Mouse (Mus musculus) intestine, embryonic 15.5 days (tissue): Measurements from ENCODE around the gene Gnat3. TPM values are rescaled to one million over a fixed set of nuclear protein-coding genes. Genes with fewer than 3 reads are reported as not detected.
A peak's percentile ranks its signal among the peaks of the same experiment; 100 is the strongest.

Experiments
- ATAC-seq: fragments of 200-750 bp; cut with Nextera tagmentation; 2 replicates; pipeline ENCODE4 v1.8.0; 2017; ENCODE audit warnings: moderate TSS enrichment, moderate library complexity
- H3K27ac ChIP-seq: fragments of 300-500 bp; sonication (generic); 2 replicates; pipeline ENCODE4 v1.5.1; 2015; ENCODE audit warnings: mild to moderate bottlenecking, inconsistent platforms
- H3K27me3 ChIP-seq: fragments of 300-500 bp; sonication (generic); replicated peaks from 2 replicates; pipeline ENCODE4 v1.6.1; 2015; ENCODE audit warnings: inconsistent platforms
- H3K36me3 ChIP-seq: fragments of 300-500 bp; sonication (generic); 2 replicates; pipeline ENCODE4 v1.6.1; 2015; ENCODE audit warnings: inconsistent platforms
- H3K4me1 ChIP-seq: fragments of 300-500 bp; sonication (generic); replicated peaks from 2 replicates; pipeline ENCODE4 v1.6.1; 2015; ENCODE audit warnings: inconsistent platforms
- H3K4me2 ChIP-seq: fragments of 300-500 bp; sonication (generic); replicated peaks from 2 replicates; pipeline ENCODE4 v1.6.1; 2015; ENCODE audit warnings: mild to moderate bottlenecking, inconsistent platforms
- H3K4me3 ChIP-seq: fragments of 300-500 bp; sonication (generic); replicated peaks from 2 replicates; pipeline ENCODE4 v1.5.1; 2015; ENCODE audit warnings: inconsistent platforms
- H3K9ac ChIP-seq: fragments of 300-500 bp; sonication (generic); 2 replicates; pipeline ENCODE4 v1.6.1; 2015; ENCODE audit warnings: inconsistent platforms
- H3K9me3 ChIP-seq: fragments of 300-500 bp; sonication (generic); 2 replicates; pipeline ENCODE4 v1.6.1; 2016; ENCODE audit warnings: inconsistent platforms
- WGBS: fragments of 180-500 bp; shearing (Covaris S2); methylation state at CpG from one replicate; pipeline ENCODE4 v1.1.7; 2015; 5-methylcytosine and 5-hydroxymethylcytosine counted together
- polyA plus RNA-seq: library from polyadenylated mRNA; unstranded; fragments of >200 nt; fragmentation: Nextera tagmentation; extraction: Ambion mirVana; gene quantifications from 2 replicates; pipeline ENCODE4 v1.2.1, GENCODE M21; 2015

The Gnat3 gene
- polyA plus RNA-seq, 1 experiment from 2014 or later: not detected

DNA sequence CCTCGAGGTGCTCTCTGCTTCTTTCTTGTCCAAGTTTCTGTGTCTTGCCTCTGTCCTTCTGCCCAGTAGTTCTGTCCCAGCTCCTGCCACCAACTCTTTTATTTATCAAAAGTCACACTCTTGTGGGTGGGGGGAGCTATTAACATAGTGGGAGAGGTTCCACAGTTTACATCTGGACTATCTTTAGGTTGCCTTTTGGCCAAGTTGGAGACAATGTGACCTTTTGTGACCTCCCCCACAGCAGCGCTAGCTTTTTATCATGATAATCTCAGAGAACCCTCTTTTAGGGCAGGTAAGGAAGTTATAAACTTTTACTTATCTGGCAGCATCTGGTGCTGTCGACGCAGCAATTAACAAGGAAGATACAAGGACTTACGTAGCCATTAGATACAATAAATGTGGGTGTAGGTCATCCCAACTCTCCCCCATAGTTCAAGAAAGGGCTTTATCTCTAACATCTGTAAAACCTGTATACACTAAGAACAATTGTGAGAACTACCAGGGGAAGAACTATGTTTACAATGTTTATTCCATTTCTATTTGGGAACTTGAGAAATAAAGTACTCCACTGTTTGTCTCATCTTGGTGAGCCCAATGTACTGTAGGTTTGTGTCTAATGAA lies 18.3 kb downstream of the Gnat3 start:
- Histone ChIP-seq H3K4me2 (no peak overlapping the region), H3K27me3 (no peaks in the 10 kb centered on the region), H3K4me3 (no peak overlapping the region), H3K9ac (no peak overlapping the region), H3K27ac (no peak overlapping the region), H3K36me3 (no peaks in the 10 kb centered on the region), H3K4me1 (no peaks in the 10 kb centered on the region), H3K9me3 (no peaks in the 10 kb centered on the region)
- WGBS: 39% methylated on average over 5 of the region's 5 CpGs
- no peak for ATAC-seq

GRCm38 (mm10) chr5:17982770-17983169 lies 20.4 kb downstream of the Gnat3 start:
- 0 out of 2 replicates have a peak, but pooled peaks have one; percentile 39 for ATAC-seq
- Histone ChIP-seq H3K4me1 (no peaks in the 10 kb centered on the region), H3K9me3 (no peaks in the 10 kb centered on the region), H3K27me3 (no peaks in the 10 kb centered on the region), H3K27ac (no peak overlapping the region), H3K4me2 (no peak overlapping the region), H3K36me3 (no peaks in the 10 kb centered on the region), H3K9ac (no peak overlapping the region), H3K4me3 (no peak overlapping the region)
- WGBS: 43% methylated on average over 4 of the region's 4 CpGs

DNA sequence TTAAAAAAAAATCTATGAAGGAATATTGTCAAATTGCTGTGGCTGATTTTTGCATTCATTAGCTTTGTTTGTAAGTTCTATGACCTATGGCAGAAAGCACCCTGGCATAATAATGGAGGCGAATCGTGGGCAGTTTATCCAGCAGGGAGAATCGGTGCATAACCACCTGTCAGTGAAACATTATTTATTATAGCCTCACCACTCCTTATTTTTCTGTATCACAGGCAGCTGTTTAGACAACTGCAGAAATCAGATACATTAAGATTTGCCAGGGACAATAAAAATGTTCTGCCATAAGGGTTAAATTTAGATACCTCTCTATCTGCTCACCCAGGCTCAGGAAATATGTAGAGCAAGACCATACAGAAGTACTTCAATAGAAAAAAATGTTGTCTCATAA lies 22.2 kb downstream of the Gnat3 start:
- 68% methylated on average over 3 of the region's 3 CpGs for WGBS
- Histone ChIP-seq H3K4me1 (no peaks in the 10 kb centered on the region), H3K4me3 (no peak overlapping the region), H3K9ac (no peak overlapping the region), H3K27ac (no peak overlapping the region), H3K36me3 (no peaks in the 10 kb centered on the region), H3K27me3 (no peaks in the 10 kb centered on the region), H3K9me3 (no peaks in the 10 kb centered on the region), H3K4me2 (no peak overlapping the region)
- ATAC-seq: no peak

DNA sequence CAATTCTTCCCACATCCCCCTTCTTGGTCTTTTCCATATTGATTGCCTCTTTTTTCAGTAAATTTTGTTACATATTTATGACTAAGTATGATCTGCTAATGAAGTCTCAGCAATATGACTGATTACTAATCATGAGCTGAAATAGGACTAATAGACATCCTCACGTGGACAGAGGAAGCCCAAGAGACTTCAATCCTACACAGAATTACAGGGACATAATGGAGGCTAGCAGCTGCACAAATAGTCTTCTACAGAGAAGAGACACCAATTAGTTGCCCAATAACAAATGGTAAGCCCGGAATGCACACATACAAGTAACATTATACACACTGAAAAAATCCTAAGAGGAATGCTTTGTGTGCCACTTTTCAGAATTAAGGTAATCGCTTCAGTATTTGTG lies 24.3 kb downstream of the Gnat3 start:
- H3K4me3 ChIP-seq: no peak overlapping the region
- H3K9me3 ChIP-seq: no peaks in the 10 kb centered on the region
- no peaks in the 10 kb centered on the region for H3K4me1 ChIP-seq
- no peak overlapping the region for H3K27ac ChIP-seq
- no peak overlapping the region for H3K4me2 ChIP-seq
- no peaks in the 10 kb centered on the region for H3K36me3 ChIP-seq
- no peak for ATAC-seq
- WGBS: 78% methylated on average over 3 of the region's 3 CpGs
- H3K27me3 ChIP-seq: no peaks in the 10 kb centered on the region
- H3K9ac ChIP-seq: no peak overlapping the region

DNA sequence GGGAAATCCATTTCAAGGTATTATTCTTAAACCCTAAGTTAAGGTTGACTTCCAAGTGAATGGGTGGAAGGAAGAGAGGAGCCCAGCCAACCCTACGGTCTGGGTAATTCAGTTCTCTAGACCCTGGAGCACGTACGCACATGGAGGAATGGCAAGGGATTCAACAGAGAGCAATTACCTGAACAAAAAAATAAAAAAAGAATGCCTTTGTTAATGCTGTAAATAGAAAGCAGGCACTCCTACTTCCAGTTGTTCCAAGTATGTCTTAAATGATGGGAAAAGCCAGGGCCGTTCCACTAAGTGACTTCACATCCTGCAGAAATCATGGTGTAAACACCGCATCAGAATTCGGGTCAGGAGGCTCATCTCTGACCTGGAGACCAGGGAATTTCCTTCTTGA lies 28.3 kb downstream of the Gnat3 start:
- Histone ChIP-seq H3K27ac (no peak overlapping the region), H3K4me1 (no peaks in the 10 kb centered on the region), H3K9me3 (no peaks in the 10 kb centered on the region), H3K4me2 (no peak overlapping the region), H3K36me3 (no peaks in the 10 kb centered on the region), H3K27me3 (no peaks in the 10 kb centered on the region), H3K4me3 (no peak overlapping the region), H3K9ac (no peak overlapping the region)
- ATAC-seq: no peak
- WGBS: 69% methylated on average over 6 of the region's 6 CpGs

DNA sequence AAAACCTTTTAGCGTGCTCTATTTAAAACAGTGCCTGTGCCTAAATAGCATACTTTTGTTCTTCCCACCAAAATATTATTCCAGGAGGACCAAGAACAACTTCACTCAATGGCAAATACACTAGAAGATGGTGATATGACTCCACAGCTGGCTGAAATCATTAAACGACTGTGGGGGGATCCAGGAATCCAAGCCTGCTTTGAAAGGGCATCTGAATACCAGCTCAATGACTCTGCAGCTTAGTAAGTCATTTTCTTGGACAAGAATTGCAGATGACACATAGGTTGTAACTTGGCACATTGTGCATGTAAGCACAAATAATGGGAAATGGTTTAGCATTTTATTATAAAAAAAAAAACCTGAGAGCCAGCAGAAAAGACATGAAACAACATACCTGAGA lies 37.2 kb downstream of the Gnat3 start:
- whole genome bisulfite sequencing: 67% methylated on average over 2 of the region's 2 CpGs
- no peak for ATAC-seq
- Histone ChIP-seq H3K4me3 (no peak overlapping the region), H3K9me3 (no peaks in the 10 kb centered on the region), H3K9ac (no peak overlapping the region), H3K27me3 (no peaks in the 10 kb centered on the region), H3K4me2 (no peak overlapping the region), H3K36me3 (no peaks in the 10 kb centered on the region), H3K27ac (no peak overlapping the region), H3K4me1 (no peaks in the 10 kb centered on the region)

DNA sequence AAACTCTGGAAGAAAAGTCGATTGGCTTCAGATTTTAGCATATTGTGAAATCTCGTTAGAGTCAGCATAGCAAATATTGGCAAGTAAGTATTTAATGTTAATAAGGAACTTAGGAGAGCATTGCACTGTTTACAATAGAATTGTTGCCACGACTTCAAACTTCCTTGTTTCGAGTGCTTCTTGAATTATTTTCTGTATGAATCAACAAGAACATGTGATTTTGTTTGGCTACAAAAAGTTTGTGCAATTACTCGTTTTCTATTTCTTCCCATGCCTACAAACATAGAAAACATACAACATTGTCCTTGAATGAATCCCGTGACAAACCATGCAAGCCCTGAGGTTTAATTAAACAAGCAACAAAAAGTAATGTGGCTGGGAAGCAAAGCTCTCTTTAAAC lies 37.8 kb downstream of the Gnat3 start:
- Histone ChIP-seq H3K4me1 (no peaks in the 10 kb centered on the region), H3K36me3 (no peaks in the 10 kb centered on the region), H3K4me3 (no peak overlapping the region), H3K9me3 (no peaks in the 10 kb centered on the region), H3K27ac (no peak overlapping the region), H3K4me2 (no peak overlapping the region), H3K27me3 (no peaks in the 10 kb centered on the region), H3K9ac (no peak overlapping the region)
- WGBS: 55% methylated on average over 6 of the region's 6 CpGs
- ATAC-seq: no peak

GRCm38 (mm10) chr5:18001646-18002045 lies 39.3 kb downstream of the Gnat3 start:
- no peak overlapping the region for H3K4me3 ChIP-seq
- no peak overlapping the region for H3K27ac ChIP-seq
- no peaks in the 10 kb centered on the region for H3K9me3 ChIP-seq
- WGBS: 34% methylated on average over 4 of the region's 4 CpGs
- H3K4me2 ChIP-seq: no peak overlapping the region
- H3K9ac ChIP-seq: no peak overlapping the region
- H3K27me3 ChIP-seq: no peaks in the 10 kb centered on the region
- ATAC-seq: no peak
- no peaks in the 10 kb centered on the region for H3K36me3 ChIP-seq
- H3K4me1 ChIP-seq: no peaks in the 10 kb centered on the region

DNA sequence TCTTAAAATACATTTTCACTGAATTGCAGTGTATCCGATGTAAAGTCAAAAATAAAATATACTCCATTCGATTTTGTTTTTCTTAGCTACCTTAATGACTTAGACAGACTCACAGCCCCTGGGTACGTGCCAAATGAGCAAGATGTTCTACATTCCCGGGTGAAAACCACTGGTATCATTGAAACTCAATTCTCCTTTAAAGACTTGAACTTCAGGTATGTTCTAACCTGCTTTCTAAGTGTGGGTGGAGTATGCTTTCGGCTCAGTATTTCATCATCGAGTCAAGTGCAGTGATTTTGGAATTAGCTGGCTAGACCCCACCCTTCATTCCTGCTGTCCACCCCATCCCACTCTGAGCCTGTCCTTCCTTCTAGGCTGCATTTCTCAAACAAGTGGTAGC lies 41.3 kb downstream of the Gnat3 start:
- H3K27ac ChIP-seq: no peak overlapping the region
- 82% methylated on average over 6 of the region's 6 CpGs for WGBS
- H3K36me3 ChIP-seq: no peaks in the 10 kb centered on the region
- no peak for ATAC-seq
- no peaks in the 10 kb centered on the region for H3K27me3 ChIP-seq
- H3K9ac ChIP-seq: no peak overlapping the region
- no peaks in the 10 kb centered on the region for H3K4me1 ChIP-seq
- no peak overlapping the region for H3K4me2 ChIP-seq
- no peak overlapping the region for H3K4me3 ChIP-seq
- no peaks in the 10 kb centered on the region for H3K9me3 ChIP-seq

DNA sequence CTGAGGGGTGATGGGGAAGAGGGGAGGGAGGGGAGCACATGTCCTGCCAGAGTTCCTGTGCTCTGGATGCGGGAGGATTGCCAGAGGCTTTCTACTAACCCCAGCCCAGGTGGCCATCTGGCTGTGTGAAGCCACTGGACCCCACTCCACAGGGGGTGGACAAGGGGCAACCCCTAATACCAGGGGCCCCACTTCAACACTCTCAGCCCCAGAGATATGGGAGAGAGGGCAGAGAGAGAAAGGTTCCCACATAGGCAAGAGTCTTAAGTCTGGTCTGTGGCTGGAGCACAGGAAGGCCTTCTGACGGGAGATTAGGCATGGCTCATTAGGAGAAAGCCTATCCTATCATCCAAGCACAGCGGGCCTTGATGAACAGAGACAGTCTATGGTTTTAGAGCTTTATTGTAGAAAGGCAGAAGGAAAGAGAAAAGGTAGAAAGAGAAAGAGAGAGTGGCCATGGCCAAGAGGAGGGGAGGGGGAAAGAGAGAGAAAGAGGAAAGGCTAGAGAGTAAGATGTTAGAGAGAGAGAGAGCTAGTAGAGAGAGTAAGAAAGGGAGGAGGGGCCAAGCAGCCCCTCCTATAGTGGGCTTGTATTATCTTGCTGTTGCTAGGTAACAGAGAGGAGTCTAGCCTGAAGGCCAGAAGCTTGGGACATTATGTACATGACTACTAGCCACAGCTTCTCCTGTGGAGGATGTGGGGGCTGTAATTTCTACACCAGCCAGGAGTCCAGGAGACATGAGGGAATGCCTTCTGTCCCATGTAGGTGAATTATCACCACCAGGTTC lies 42.7 kb downstream of the Gnat3 start:
- Histone ChIP-seq H3K9me3 (no peaks in the 10 kb centered on the region), H3K4me2 (no peak overlapping the region), H3K27me3 (no peaks in the 10 kb centered on the region), H3K4me3 (no peak overlapping the region), H3K9ac (no peak overlapping the region), H3K27ac (no peak overlapping the region), H3K36me3 (no peaks in the 10 kb centered on the region), H3K4me1 (no peaks in the 10 kb centered on the region)
- WGBS: 85% methylated on average over 3 of the region's 3 CpGs
- ATAC-seq: no peak

DNA sequence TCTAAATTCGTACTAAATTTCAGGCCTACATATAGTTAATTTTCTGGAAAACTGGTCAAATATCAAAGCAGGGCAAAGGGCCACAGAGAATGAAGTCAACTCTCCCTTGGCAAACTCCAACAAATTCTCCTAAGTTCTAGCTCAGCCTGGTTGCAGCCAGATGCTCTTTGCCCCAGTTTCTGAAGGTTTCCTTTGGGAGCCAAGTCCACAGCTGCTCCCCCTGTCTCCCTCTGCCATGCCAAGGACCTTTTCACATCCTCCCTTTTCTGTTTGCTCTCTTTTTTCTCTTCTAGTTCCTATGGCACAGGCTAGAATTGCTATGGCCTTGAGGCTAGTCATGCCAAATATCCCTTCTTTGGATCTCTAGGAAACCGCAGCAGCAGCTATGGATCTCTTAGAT lies 43.8 kb downstream of the Gnat3 start:
- 90% methylated on average over 2 of the region's 2 CpGs for WGBS
- Histone ChIP-seq H3K4me2 (no peak overlapping the region), H3K4me3 (no peak overlapping the region), H3K4me1 (no peaks in the 10 kb centered on the region), H3K27ac (no peak overlapping the region), H3K9ac (no peak overlapping the region), H3K27me3 (no peaks in the 10 kb centered on the region), H3K36me3 (no peaks in the 10 kb centered on the region), H3K9me3 (no peaks in the 10 kb centered on the region)
- no peak for ATAC-seq

GRCm38 (mm10) chr5:18007067-18007466 lies 44.7 kb downstream of the Gnat3 start:
- H3K9ac ChIP-seq: no peak overlapping the region
- H3K4me1 ChIP-seq: no peaks in the 10 kb centered on the region
- no peaks in the 10 kb centered on the region for H3K9me3 ChIP-seq
- no peak for ATAC-seq
- H3K27ac ChIP-seq: no peak overlapping the region
- no peak overlapping the region for H3K4me3 ChIP-seq
- H3K4me2 ChIP-seq: no peak overlapping the region
- no peaks in the 10 kb centered on the region for H3K27me3 ChIP-seq
- no peaks in the 10 kb centered on the region for H3K36me3 ChIP-seq

DNA sequence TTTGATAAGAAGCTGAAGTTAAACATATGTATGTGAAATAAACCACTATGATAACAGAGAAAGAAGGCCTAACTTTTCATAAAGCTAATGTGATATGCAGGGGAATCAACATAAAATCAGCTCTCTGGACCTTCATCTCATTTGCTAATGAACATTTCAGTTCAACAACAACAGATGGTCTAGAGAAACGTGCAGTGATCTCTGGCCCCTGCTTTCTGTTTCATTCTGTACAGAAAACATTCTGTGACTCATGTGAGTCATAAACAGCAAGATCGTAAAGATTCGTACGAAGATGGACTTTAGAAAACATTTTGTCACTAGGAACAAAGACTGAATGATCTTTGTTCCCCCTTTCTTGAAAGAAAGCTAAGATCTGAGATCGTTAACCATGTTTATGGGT lies 48.0 kb downstream of the Gnat3 start:
- Histone ChIP-seq H3K9ac (no peak overlapping the region), H3K4me1 (no peaks in the 10 kb centered on the region), H3K27ac (no peak overlapping the region), H3K4me3 (no peak overlapping the region), H3K4me2 (no peak overlapping the region), H3K9me3 (no peaks in the 10 kb centered on the region), H3K36me3 (no peaks in the 10 kb centered on the region), H3K27me3 (no peaks in the 10 kb centered on the region)
- ATAC-seq: peak; percentile 71
- 49% methylated on average over 5 of the region's 5 CpGs for WGBS
